Mouse (Mus musculus): ENCODE measurements at regions not wholly inside any gene's neighbourhood (a gene's known extent, or its start where the extent isn't known, plus 50 kb on each side); places are given as distances from the start of the nearest gene placed in this dataset.
"Not testable (repeated sequence)": the region's sequence is repeated elsewhere in the genome, so short reads cannot be mapped to it uniquely, and the experiment has no call there.

GRCm38 (mm10) chr3:98968811-98969210 is 75.8 kb upstream of the Hao2 start:
- Histone ChIP-seq H3K27ac (ENCODE audit: low read depth) (no peak overlapping the region), H3K4me3 (ENCODE audit: low read depth, low read length) (no peak overlapping the region), H3K4me1 (ENCODE audit: control insufficient read depth, insufficient read depth) (no peaks in the 10 kb centered on the region), H3K9me3 (replicated peaks; ENCODE audit: control insufficient read depth, low read length) (no peaks in the 10 kb centered on the region), H3K27me3 (ENCODE audit: control insufficient read depth, insufficient read depth, low read length) (no peaks in the 10 kb centered on the region), H3K4me2 (ENCODE audit: low read depth, low read length) (no peak overlapping the region), H3K9ac (replicated peaks; ENCODE audit: low read depth, low read length) (no peak overlapping the region), H3K36me3 (replicated peaks; ENCODE audit: control insufficient read depth, insufficient read depth, low read length) (no peaks in the 10 kb centered on the region)
- DNase-seq (ENCODE audit: low spot score): no peak
- no peak for ATAC-seq (ENCODE audit: insufficient read depth, low read depth)
- TF ChIP-seq CTCF (IDR thresholded peaks at IDR 0.05; ENCODE audit: low read depth) (no peak), EP300 (IDR thresholded peaks at IDR 0.05; ENCODE audit: low read depth) (no peak)
- 35% methylated on average over 4 of the region's 4 CpGs for WGBS

GRCm38 (mm10) chr3:98975777-98976176 is 82.7 kb upstream of the Hao2 start:
- Histone ChIP-seq H3K4me2 (ENCODE audit: low read depth, low read length) (no peak overlapping the region), H3K9ac (replicated peaks; ENCODE audit: low read depth, low read length) (no peak overlapping the region), H3K27me3 (ENCODE audit: control insufficient read depth, insufficient read depth, low read length) (no peaks in the 10 kb centered on the region), H3K4me3 (ENCODE audit: low read depth, low read length) (no peak overlapping the region), H3K9me3 (replicated peaks; ENCODE audit: control insufficient read depth, low read length) (no peaks in the 10 kb centered on the region), H3K27ac (ENCODE audit: low read depth) (no peak overlapping the region), H3K36me3 (replicated peaks; ENCODE audit: control insufficient read depth, insufficient read depth, low read length) (no peaks in the 10 kb centered on the region), H3K4me1 (ENCODE audit: control insufficient read depth, insufficient read depth) (no peaks in the 10 kb centered on the region)
- DNase-seq (ENCODE audit: low spot score) (peak; percentile 58), ATAC-seq (ENCODE audit: insufficient read depth, low read depth) (no peak)
- WGBS: 3% methylated on average over 3 of the region's 3 CpGs
- TF ChIP-seq EP300 (IDR thresholded peaks at IDR 0.05; ENCODE audit: low read depth) (no peak), CTCF (IDR thresholded peaks at IDR 0.05; ENCODE audit: low read depth) (peak; percentile 66)

GRCm38 (mm10) chr3:98982787-98983186 is 89.7 kb upstream of the Hao2 start:
- DNase-seq (ENCODE audit: low spot score): no peak
- no peak for TF ChIP-seq EP300 (IDR thresholded peaks at IDR 0.05; ENCODE audit: low read depth)
- TF ChIP-seq CTCF (IDR thresholded peaks at IDR 0.05; ENCODE audit: low read depth): no peak
- no peaks in the 10 kb centered on the region for H3K36me3 ChIP-seq (replicated peaks; ENCODE audit: control insufficient read depth, insufficient read depth, low read length)
- H3K9me3 ChIP-seq (replicated peaks; ENCODE audit: control insufficient read depth, low read length): no peaks in the 10 kb centered on the region
- no peak overlapping the region for H3K27ac ChIP-seq (ENCODE audit: low read depth)
- H3K9ac ChIP-seq (replicated peaks; ENCODE audit: low read depth, low read length): no peak overlapping the region
- H3K27me3 ChIP-seq (ENCODE audit: control insufficient read depth, insufficient read depth, low read length): no peaks in the 10 kb centered on the region
- no peak overlapping the region for H3K4me3 ChIP-seq (ENCODE audit: low read depth, low read length)
- H3K4me2 ChIP-seq (ENCODE audit: low read depth, low read length): no peak overlapping the region
- H3K4me1 ChIP-seq (ENCODE audit: control insufficient read depth, insufficient read depth): no peaks in the 10 kb centered on the region
- 94% methylated on average over 1 of the region's 1 CpGs for WGBS
- no peak for ATAC-seq (ENCODE audit: insufficient read depth, low read depth)

GRCm38 (mm10) chr3:98987266-98987665 is 94.2 kb upstream of the Hao2 start:
- ATAC-seq (ENCODE audit: insufficient read depth, low read depth); H3K27me3 ChIP-seq (ENCODE audit: control insufficient read depth, insufficient read depth, low read length); H3K36me3 ChIP-seq (replicated peaks; ENCODE audit: control insufficient read depth, insufficient read depth, low read length); H3K9ac ChIP-seq (replicated peaks; ENCODE audit: low read depth, low read length); DNase-seq (ENCODE audit: low spot score); H3K9me3 ChIP-seq (replicated peaks; ENCODE audit: control insufficient read depth, low read length); H3K4me3 ChIP-seq (ENCODE audit: low read depth, low read length); H3K4me2 ChIP-seq (ENCODE audit: low read depth, low read length); H3K4me1 ChIP-seq (ENCODE audit: control insufficient read depth, insufficient read depth); H3K27ac ChIP-seq (ENCODE audit: low read depth): not testable (repeated sequence)
- 48% methylated on average over 2 of the region's 2 CpGs for WGBS

GRCm38 (mm10) chr3:98990801-98991200 is 97.8 kb upstream of the Hao2 start:
- WGBS: 17% methylated on average over 10 of the region's 10 CpGs
- Histone ChIP-seq H3K36me3 (replicated peaks; ENCODE audit: control insufficient read depth, insufficient read depth, low read length) (no peaks in the 10 kb centered on the region), H3K27ac (ENCODE audit: low read depth) (no peak overlapping the region), H3K27me3 (ENCODE audit: control insufficient read depth, insufficient read depth, low read length) (no peaks in the 10 kb centered on the region), H3K9me3 (replicated peaks; ENCODE audit: control insufficient read depth, low read length) (0 out of 2 replicates have a peak, but pooled peaks cover under 1% of the 10 kb centered on the region), H3K4me2 (ENCODE audit: low read depth, low read length) (0 out of 2 replicates have a peak overlapping the region, but pooled peaks have one; percentile 15), H3K4me3 (ENCODE audit: low read depth, low read length) (no peak overlapping the region), H3K9ac (replicated peaks; ENCODE audit: low read depth, low read length) (no peak overlapping the region), H3K4me1 (ENCODE audit: control insufficient read depth, insufficient read depth) (no peaks in the 10 kb centered on the region)
- no peak for DNase-seq (ENCODE audit: low spot score)
- no peak for TF ChIP-seq EP300 (IDR thresholded peaks at IDR 0.05; ENCODE audit: low read depth)
- TF ChIP-seq CTCF (IDR thresholded peaks at IDR 0.05; ENCODE audit: low read depth): no peak
- peak; percentile 53; the same call in 1 of the 2 replicates for ATAC-seq (ENCODE audit: insufficient read depth, low read depth)

- no peaks in the 10 kb centered on the region for H3K36me3 ChIP-seq (replicated peaks; ENCODE audit: control insufficient read depth, insufficient read depth, low read length)
- no peaks in the 10 kb centered on the region for H3K27me3 ChIP-seq (ENCODE audit: control insufficient read depth, insufficient read depth, low read length)
- H3K4me1 ChIP-seq (ENCODE audit: control insufficient read depth, insufficient read depth): no peaks in the 10 kb centered on the region
- no peak overlapping the region for H3K9ac ChIP-seq (replicated peaks; ENCODE audit: low read depth, low read length)
- H3K9me3 ChIP-seq (replicated peaks; ENCODE audit: control insufficient read depth, low read length): 0 out of 2 replicates have a peak, but pooled peaks cover 2% of the 10 kb centered on the region
- H3K4me2 ChIP-seq (ENCODE audit: low read depth, low read length): no peak overlapping the region
- DNase-seq (ENCODE audit: low spot score) (no peak), ATAC-seq (ENCODE audit: insufficient read depth, low read depth) (no peak)
- no peak overlapping the region for H3K27ac ChIP-seq (ENCODE audit: low read depth)
- TF ChIP-seq EP300 (IDR thresholded peaks at IDR 0.05; ENCODE audit: low read depth) (no peak), CTCF (IDR thresholded peaks at IDR 0.05; ENCODE audit: low read depth) (no peak)
- H3K4me3 ChIP-seq (ENCODE audit: low read depth, low read length): no peak overlapping the region
- 72% methylated on average over 6 of the region's 6 CpGs for WGBS
These were observed 98.2 kb upstream of the Hao2 start for GRCm38 (mm10) chr3:98991276-98991675.
